Mouse (Mus musculus) CH12.LX (cell line): ENCODE results near the gene Nkiras1. TPM values are rescaled to one million over a fixed set of nuclear protein-coding genes. Genes with fewer than 3 reads are reported as not detected.

Experiments
- DNase-seq: peaks from one replicate; pipeline ENCODE4 v3.0.0-alpha.2; 2013; ENCODE audit errors: extremely low read depth
- H3K27ac ChIP-seq: 2 replicates; pipeline ENCODE4 v1.5.1; 2012; ENCODE audit warnings: low read depth, mild to moderate bottlenecking, control low read depth, moderate library complexity; ENCODE audit not compliant: insufficient read depth
- H3K27me3 ChIP-seq: replicated peaks from 2 replicates; pipeline ENCODE3; 2012; ENCODE audit warnings: inconsistent platforms
- H3K36me3 ChIP-seq, 2 experiments: replicated peaks in 1 of 2; 2 replicates each; pipeline versions ENCODE3 to v1.6.1; 2012; ENCODE audit warnings: inconsistent platforms in 1 of 2, low read length in 1 of 2, mild to moderate bottlenecking in 1 of 2, mixed read lengths in 1 of 2, moderate library complexity in 1 of 2; ENCODE audit not compliant: control insufficient read depth in 1 of 2, insufficient read depth in 1 of 2
- H3K4me1 ChIP-seq, 2 experiments: 2 replicates each; pipeline ENCODE4 v1.6.1; 2012; ENCODE audit warnings: inconsistent platforms in 1 of 2, moderate library complexity in 1 of 2; ENCODE audit not compliant: insufficient read depth in 2 of 2, control insufficient read depth in 1 of 2
- H3K4me2 ChIP-seq: 2 replicates; pipeline ENCODE4 v1.6.1; 2012; ENCODE audit warnings: low read depth, mild to moderate bottlenecking, control low read depth; ENCODE audit not compliant: poor library complexity, insufficient read depth, severe bottlenecking
- H3K4me3 ChIP-seq, 3 experiments: fragments of 150-350 bp in 1 of 3; sonication (generic) in 1 of 3; replicated peaks in 1 of 3; 2 replicates each; pipeline versions ENCODE3 to v1.5.1; 2011 to 2012; ENCODE audit warnings: low read depth in 2 of 3, low read length in 2 of 3, mild to moderate bottlenecking in 2 of 3, moderate library complexity in 2 of 3, control low read depth in 1 of 3, improper control_type of control experiment in 1 of 3, inconsistent platforms in 1 of 3, mixed read lengths in 1 of 3; ENCODE audit not compliant: poor library complexity in 1 of 3
- H3K79me2 ChIP-seq: replicated peaks from 2 replicates; pipeline ENCODE4 v1.6.1; 2012; ENCODE audit warnings: mild to moderate bottlenecking, moderate library complexity; ENCODE audit not compliant: control insufficient read depth, poor library complexity, insufficient read depth, severe bottlenecking; ENCODE audit errors: extremely low read depth
- H3K9ac ChIP-seq: 2 replicates; pipeline ENCODE4 v1.6.1; 2012; ENCODE audit warnings: low read depth, mild to moderate bottlenecking, control low read depth, moderate library complexity; ENCODE audit not compliant: insufficient read depth
- H3K9me3 ChIP-seq: replicated peaks from 2 replicates; pipeline ENCODE3; 2012; ENCODE audit warnings: low read length, inconsistent platforms, mixed read lengths
- BHLHE40 ChIP-seq: IDR thresholded peaks from 2 replicates; pipeline ENCODE4 v1.6.1; 2011; ENCODE audit warnings: mild to moderate bottlenecking, low read depth, low read length, improper control_type of control experiment
- CHD1 ChIP-seq: IDR thresholded peaks from 2 replicates; pipeline ENCODE4 v1.6.1; 2012; ENCODE audit warnings: low read depth, low read length, improper control_type of control experiment, inconsistent platforms
- CHD2 ChIP-seq: IDR thresholded peaks from 2 replicates; pipeline ENCODE4 v1.6.1; 2011; ENCODE audit warnings: low read length, improper control_type of control experiment
- EP300 ChIP-seq: IDR thresholded peaks from 2 replicates; pipeline ENCODE4 v1.6.1; 2011; ENCODE audit warnings: low read length, improper control_type of control experiment
- IRF4 ChIP-seq: IDR thresholded peaks from 2 replicates; pipeline ENCODE4 v1.6.1; 2014; ENCODE audit warnings: low read depth, mild to moderate bottlenecking, inconsistent platforms, low read length, improper control_type of control experiment
- JUN ChIP-seq: IDR thresholded peaks from 2 replicates; pipeline ENCODE4 v1.6.1; 2011; ENCODE audit warnings: low read depth, mild to moderate bottlenecking, low read length, improper control_type of control experiment, moderate library complexity; ENCODE audit not compliant: insufficient read depth
- JUND ChIP-seq: conservative IDR thresholded peaks from 2 replicates; pipeline ENCODE4 v1.6.1; 2011; ENCODE audit warnings: low read depth, low read length, improper control_type of control experiment
- MAX ChIP-seq: IDR thresholded peaks from 2 replicates; pipeline ENCODE4 v1.6.1; 2011; ENCODE audit warnings: low read length, improper control_type of control experiment
- MAZ ChIP-seq: IDR thresholded peaks from 2 replicates; pipeline ENCODE4 v1.6.1; 2012; ENCODE audit warnings: low read depth, mild to moderate bottlenecking, inconsistent platforms, low read length, improper control_type of control experiment, moderate library complexity
- MEF2A ChIP-seq: IDR thresholded peaks from 2 replicates; pipeline ENCODE4 v1.6.1; 2014; ENCODE audit warnings: low read depth, mild to moderate bottlenecking, inconsistent platforms, low read length, improper control_type of control experiment, borderline replicate concordance
- MXI1 ChIP-seq: IDR thresholded peaks from 2 replicates; pipeline ENCODE4 v1.6.1; 2011; ENCODE audit warnings: mild to moderate bottlenecking, low read depth, low read length, improper control_type of control experiment
- NELFE ChIP-seq: IDR thresholded peaks from 2 replicates; pipeline ENCODE4 v1.6.1; 2011; ENCODE audit warnings: low read depth, low read length, improper control_type of control experiment
- PAX5 ChIP-seq: IDR thresholded peaks from 2 replicates; pipeline ENCODE4 v1.6.1; 2012; ENCODE audit warnings: low read length, inconsistent platforms, mixed read lengths
- POLR2A ChIP-seq: IDR thresholded peaks from 2 replicates; pipeline ENCODE4 v1.6.1; 2011; ENCODE audit warnings: low read depth, mild to moderate bottlenecking, improper control_type of control experiment, low read length
- RAD21 ChIP-seq: IDR thresholded peaks from 2 replicates; pipeline ENCODE4 v1.6.1; 2011; ENCODE audit warnings: low read depth, mild to moderate bottlenecking, low read length, improper control_type of control experiment, moderate library complexity
- RCOR1 ChIP-seq: conservative IDR thresholded peaks from 2 replicates; pipeline ENCODE4 v1.6.1; 2012; ENCODE audit warnings: low read depth, mild to moderate bottlenecking, inconsistent platforms, low read length, improper control_type of control experiment
- SIN3A ChIP-seq: IDR thresholded peaks from 2 replicates; pipeline ENCODE4 v1.6.1; 2012; ENCODE audit warnings: low read length, improper control_type of control experiment, inconsistent platforms
- TCF12 ChIP-seq: IDR thresholded peaks from 2 replicates; pipeline ENCODE4 v1.6.1; 2014; ENCODE audit warnings: low read depth, mild to moderate bottlenecking, inconsistent platforms, low read length, improper control_type of control experiment
- UBTF ChIP-seq: IDR thresholded peaks from 2 replicates; pipeline ENCODE4 v1.6.1; 2012; ENCODE audit warnings: low read depth, mild to moderate bottlenecking, inconsistent platforms, low read length, improper control_type of control experiment, moderate library complexity
- USF1 ChIP-seq: IDR thresholded peaks from 2 replicates; pipeline ENCODE4 v1.6.1; 2014; ENCODE audit warnings: low read depth, mild to moderate bottlenecking, inconsistent platforms, low read length, improper control_type of control experiment
- USF2 ChIP-seq: conservative IDR thresholded peaks from 2 replicates; pipeline ENCODE4 v1.6.1; 2011; ENCODE audit warnings: low read depth, low read length, improper control_type of control experiment
- ZC3H11A ChIP-seq: IDR thresholded peaks from 2 replicates; pipeline ENCODE4 v1.6.1; 2012; ENCODE audit warnings: low read depth, mild to moderate bottlenecking, inconsistent platforms, low read length, improper control_type of control experiment
- ZKSCAN1 ChIP-seq: IDR thresholded peaks from 2 replicates; pipeline ENCODE4 v1.6.1; 2012; ENCODE audit warnings: low read depth, inconsistent platforms, low read length, improper control_type of control experiment, borderline replicate concordance
- ZMIZ1 ChIP-seq: IDR thresholded peaks from 2 replicates; pipeline ENCODE4 v1.6.1; 2012; ENCODE audit warnings: low read depth, mild to moderate bottlenecking, inconsistent platforms, low read length, improper control_type of control experiment
- ZNF384 ChIP-seq: IDR thresholded peaks from 2 replicates; pipeline ENCODE4 v1.6.1; 2012; ENCODE audit warnings: low read depth, low read length, improper control_type of control experiment, inconsistent platforms
- dilution Hi-C: fragments of 300-500 bp; cut with MboI; formaldehyde crosslinking; loops from 2 replicates; pipeline ENCODE4 v1.14.3; 2020; ENCODE audit warnings: low sequenced_read_pairs; ENCODE audit not compliant: extremely low pct_unique_long_range_greater_than_20kb, extremely low pct_ligation_motif_present
- in situ Hi-C: fragments of 300-500 bp; cut with MboI; formaldehyde crosslinking; loops from 3 replicates; pipeline ENCODE4 v1.14.3; 2019; ENCODE audit warnings: low sequenced_read_pairs, low pct_ligation_motif_present, low pct_unique_long_range_greater_than_20kb, mixed read lengths
- polyA plus RNA-seq: library from polyadenylated mRNA; unstranded; fragments of >175 nt; gene quantifications from 2 replicates; pipeline ENCODE4 v1.2.1, GENCODE M21; 2012; ENCODE audit warnings: low read depth; ENCODE audit not compliant: insufficient read length
- total RNA-seq, 2 experiments: library from RNA; depleted of rRNA; stranded (reverse); fragments of 300-350 nt in 1 of 2; fragments of >200 nt in 1 of 2; gene quantifications; 2 replicates each; pipeline ENCODE4 v1.2.3; 2012 to 2014

Nkiras1 gene
- total and polyA plus RNA-seq, 3 experiments, result 5.5 to 9.8 (median 9.2) TPM

DNA sequence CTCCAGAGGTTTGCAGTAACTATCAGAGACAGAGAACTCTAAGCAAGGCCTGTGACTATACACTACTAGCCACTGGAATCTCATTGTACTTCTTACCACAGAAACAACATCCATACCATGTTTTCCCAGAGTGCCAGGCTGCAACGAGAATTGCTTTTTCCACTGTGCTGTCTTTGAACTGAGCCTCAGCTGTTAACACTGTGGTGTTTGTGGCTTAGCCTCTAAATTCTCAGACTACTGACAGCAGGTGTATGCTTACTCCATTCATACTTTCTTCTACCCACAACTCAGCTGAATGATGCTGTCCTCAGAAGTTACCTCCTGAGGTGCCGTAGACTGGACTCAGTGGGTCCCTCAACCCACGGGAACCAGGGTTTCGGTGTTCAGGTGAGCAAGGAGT, 29.1 kb upstream of the Nkiras1 start:
- H3K9me3 ChIP-seq, result no peaks in the 10 kb centered on the region
- no peak for TF ChIP-seq ZKSCAN1
- TF ChIP-seq CHD1, result no peak
- no peak for TF ChIP-seq USF2
- TF ChIP-seq USF1, result no peak
- TF ChIP-seq ZMIZ1, result no peak
- TF ChIP-seq BHLHE40, result no peak
- no peak for TF ChIP-seq MEF2A
- TF ChIP-seq MAX, result no peak
- no peak for TF ChIP-seq RAD21
- no peak for TF ChIP-seq POLR2A
- H3K36me3 ChIP-seq, result no peaks in the 10 kb centered on the region
- H3K27me3 ChIP-seq, result peaks cover 16% of the 10 kb centered on the region
- no peaks in the 10 kb centered on the region for H3K79me2 ChIP-seq
- H3K4me3 ChIP-seq, result no peak overlapping the region
- in situ Hi-C loops, result no loop called here
- no peak overlapping the region for H3K27ac ChIP-seq
- dilution Hi-C loops, result no loop called here
- no peak for DNase-seq
- no peak overlapping the region for H3K9ac ChIP-seq
- H3K4me1 ChIP-seq, result peaks cover 0 to 15% of the 10 kb centered on the region in 2 experiments; a peak in 2 of 4 replicates
- H3K4me2 ChIP-seq, result no peak overlapping the region

DNA sequence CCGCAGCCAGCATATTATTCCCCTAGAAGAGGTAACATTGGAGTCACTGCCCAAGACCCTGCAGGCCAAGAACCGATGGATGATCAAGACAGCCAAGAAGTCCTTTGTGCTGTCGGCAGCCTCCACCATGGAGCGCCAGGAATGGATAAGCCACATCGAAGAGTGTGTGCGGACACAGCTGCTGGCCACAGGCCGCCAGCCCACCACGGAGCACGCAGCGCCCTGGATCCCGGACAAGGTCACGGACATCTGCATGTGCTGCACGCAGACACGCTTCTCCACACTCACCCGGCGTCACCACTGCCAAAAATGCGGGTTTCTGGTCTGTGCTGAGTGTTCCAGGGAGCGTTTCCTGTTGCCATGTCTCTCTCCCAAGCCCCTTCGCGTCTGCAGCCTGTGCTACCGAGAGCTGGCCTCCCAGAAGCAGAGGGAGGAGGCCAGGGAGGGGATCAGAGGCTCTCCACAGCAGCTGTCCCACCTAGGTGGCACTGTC, 28.3 kb upstream of the Nkiras1 start:
- no peaks in the 10 kb centered on the region for H3K36me3 ChIP-seq
- H3K9ac ChIP-seq, result no peak overlapping the region
- H3K4me3 ChIP-seq, result no peak overlapping the region
- no peak for DNase-seq
- no peak overlapping the region for H3K27ac ChIP-seq
- in situ Hi-C loops, result no loop called here
- H3K27me3 ChIP-seq, result peaks cover 16% of the 10 kb centered on the region
- H3K79me2 ChIP-seq, result no peaks in the 10 kb centered on the region
- no peaks in the 10 kb centered on the region for H3K9me3 ChIP-seq
- H3K4me2 ChIP-seq, result no peak overlapping the region
- dilution Hi-C loops, result no loop called here
- TF ChIP-seq UBTF (no peak), ZNF384 (no peak), MXI1 (no peak), ZMIZ1 (no peak), NELFE (no peak), MAZ (no peak), USF2 (no peak), TCF12 (no peak), POLR2A (no peak), IRF4 (no peak), RCOR1 (no peak), ZC3H11A (no peak), EP300 (no peak), JUN (no peak), PAX5 (no peak), CHD2 (no peak), SIN3A (no peak), JUND (no peak)
- peaks cover 0 to 8% of the 10 kb centered on the region in 2 experiments; a peak in 2 of 4 replicates for H3K4me1 ChIP-seq
